Mouse (Mus musculus): ENCODE results near the gene Ccpg1os. TPM values are rescaled to one million over a fixed set of nuclear protein-coding genes. Genes with fewer than 3 reads are reported as not detected.
A peak's percentile ranks its signal among the peaks of the same experiment; 100 is the strongest.

Ccpg1os gene
- total RNA-seq, 4 experiments from 2014 or later = 10.9 to 14.0 (median 12.2) TPM

- no peak for DNase-seq (ENCODE audit: low spot score in 2 of 2)
Observed at GRCm38 (mm10) chr9:72987703-72988102, 2.5 kb upstream of the Ccpg1os start.

- DNase-seq (ENCODE audit: low spot score in 2 of 2) = no peak
Observed at GRCm38 (mm10) chr9:72983066-72983465, 2.1 kb downstream of the Ccpg1os start.

- DNase-seq (ENCODE audit: low spot score in 2 of 2) = no peak
Observed at GRCm38 (mm10) chr9:72975242-72975641, 9.9 kb downstream of the Ccpg1os start.

GRCm38 (mm10) chr9:72974734-72975133 lies 10.4 kb downstream of the Ccpg1os start:
- DNase-seq (ENCODE audit: low spot score in 2 of 2) = no peak

GRCm38 (mm10) chr9:72972984-72973383 lies 12.2 kb downstream of the Ccpg1os start:
- no peak for DNase-seq (ENCODE audit: low spot score in 2 of 2)

GRCm38 (mm10) chr9:72972435-72972834 lies 12.7 kb downstream of the Ccpg1os start:
- no peak for DNase-seq (ENCODE audit: low spot score in 2 of 2)

- DNase-seq (ENCODE audit: low spot score in 2 of 2) = no peak
Observed at GRCm38 (mm10) chr9:72969874-72970273, 15.3 kb downstream of the Ccpg1os start.

- DNase-seq (ENCODE audit: low spot score in 2 of 2) = peak; percentile 53 to 79
Observed at GRCm38 (mm10) chr9:72968349-72969061, 16.7 kb downstream of the Ccpg1os start.

GRCm38 (mm10) chr9:72961959-72962358 lies 23.2 kb downstream of the Ccpg1os start:
- no peak for DNase-seq (ENCODE audit: low spot score in 2 of 2)

GRCm38 (mm10) chr9:72961346-72961745 lies 23.8 kb downstream of the Ccpg1os start:
- DNase-seq (ENCODE audit: low spot score in 2 of 2) = no peak

- DNase-seq (ENCODE audit: low spot score in 2 of 2) = peak; percentile 55 to 68
Observed at GRCm38 (mm10) chr9:72958521-72959450, 26.4 kb downstream of the Ccpg1os start, which contains the start of the genes Dyx1c1 and Gm44503. Gene Dyx1c1 (plus strand): TSS chr9:72958785. Gene Gm44503 (plus strand): TSS chr9:72958852.

- no peak for DNase-seq (ENCODE audit: low spot score in 2 of 2)
Observed at GRCm38 (mm10) chr9:72955546-72955945, 29.6 kb downstream of the Ccpg1os start.

- DNase-seq (ENCODE audit: low spot score in 2 of 2) = no peak
Observed at GRCm38 (mm10) chr9:72954746-72955145, 30.4 kb downstream of the Ccpg1os start.

- no peak for DNase-seq (ENCODE audit: low spot score in 2 of 2)
Observed at GRCm38 (mm10) chr9:72949572-72949971, 35.6 kb downstream of the Ccpg1os start.

- DNase-seq (ENCODE audit: low spot score in 2 of 2) = no peak
Observed at GRCm38 (mm10) chr9:72947010-72947409, 38.2 kb downstream of the Ccpg1os start.

- no peak for DNase-seq (ENCODE audit: low spot score in 2 of 2)
Observed at GRCm38 (mm10) chr9:72944286-72944685, 40.9 kb downstream of the Ccpg1os start.

- no peak for DNase-seq (ENCODE audit: low spot score in 2 of 2)
Observed at GRCm38 (mm10) chr9:72943424-72943823, 41.8 kb downstream of the Ccpg1os start.

- DNase-seq (ENCODE audit: low spot score in 2 of 2) = no peak
Observed at GRCm38 (mm10) chr9:72936301-72936700, 48.9 kb downstream of the Ccpg1os start.

- DNase-seq (ENCODE audit: low spot score in 2 of 2) = no peak
Observed at GRCm38 (mm10) chr9:72935309-72935708, 49.9 kb downstream of the Ccpg1os start.

GRCm38 (mm10) chr9:72931166-72931790 lies 53.9 kb downstream of the Ccpg1os start:
- peak in 1 of 2 experiments; percentile 78 for DNase-seq (ENCODE audit: low spot score in 2 of 2)

All from left cerebral cortex, adult 8-10 months (tissue).